Mouse (Mus musculus) ES-E14 (cell line): Measurements from ENCODE around the gene Stard7.

Experiments
- CHD2 ChIP-seq: IDR thresholded peaks from 2 replicates; pipeline ENCODE4 v1.6.1; 2014; ENCODE audit warnings: mild to moderate bottlenecking, low read depth, low read length, inconsistent platforms
- ZNF384 ChIP-seq: IDR thresholded peaks from 2 replicates; pipeline ENCODE4 v1.6.1; 2012; ENCODE audit warnings: low read depth, low read length, inconsistent platforms

GRCm38 (mm10) chr2:127336497-127336832, 66.4 kb downstream of the Stard7 start:
- no peak for TF ChIP-seq ZNF384
- no peak for TF ChIP-seq CHD2
